22 mouse cellular contexts compared by ENCODE assay signal in the genomic region with DNA sequence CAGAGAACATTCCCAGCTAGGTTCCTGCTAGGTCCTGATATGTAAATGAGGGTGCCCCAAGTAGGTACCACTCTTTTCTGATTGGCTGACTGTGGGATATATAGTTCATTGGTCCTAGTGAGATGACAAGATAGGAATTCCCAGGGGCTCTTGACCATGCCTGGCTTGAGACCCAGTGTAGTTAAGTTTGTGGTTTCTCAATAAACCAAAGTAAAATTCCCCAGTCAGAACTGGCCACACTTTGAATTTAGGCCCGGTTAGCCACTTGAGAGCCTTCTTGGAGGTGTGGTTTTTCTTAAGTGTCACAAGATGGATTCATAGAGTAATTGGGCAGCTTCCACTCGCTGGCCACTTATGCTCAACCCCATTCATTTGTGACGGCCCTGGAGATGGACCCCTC. TPM values are rescaled to one million over a fixed set of nuclear protein-coding genes. Genes with fewer than 3 reads are reported as not detected.
A peak's percentile ranks its signal among the peaks of the same experiment; 100 is the strongest.
DNase-seq lines count a peak whose midpoint lies in the region; ATAC-seq lines count a peak whose summit lies in the region.
"Had no signal": no experiment of that assay in that cellular context is flagged by ENCODE, and none has a peak within 500 bp of the region (broad histone marks: within the 10 kb centered on the region; RNA-seq: fewer than 3 reads in every experiment).

No protein-coding gene starts in this region.

- peak; percentile 24; the same call in 1 of the 2 replicates for ATAC-seq in embryonic facial prominence, embryonic 12.5 days (ENCODE audit: insufficient number of reproducible peaks, insufficient read depth, low FRiP score, low TSS enrichment)
- no peak for ATAC-seq in inflammation-experienced regulatory T-cells, adult 6 months
- ATAC-seq: intestine, postnatal 0 days had no signal

- no peaks in the 10 kb centered on the region for H3K9me3 ChIP-seq in embryonic facial prominence, embryonic 12.5 days
- H3K9me3 ChIP-seq in embryonic facial prominence, embryonic 10.5 days, result no peaks in the 10 kb centered on the region
- H3K9me3 ChIP-seq: embryonic facial prominence, embryonic 13.5 days; hindbrain, embryonic 10.5 days; hindbrain, embryonic 15.5 days had no signal

- H3K27me3 ChIP-seq in embryonic facial prominence, embryonic 12.5 days, result no peaks in the 10 kb centered on the region
- H3K27me3 ChIP-seq in embryonic facial prominence, embryonic 10.5 days (replicated peaks; ENCODE audit: low read depth, poor library complexity, severe bottlenecking), result no peaks in the 10 kb centered on the region
- H3K27me3 ChIP-seq: embryonic facial prominence, embryonic 13.5 days; hindbrain, embryonic 15.5 days had no signal

- H3K4me3 ChIP-seq in embryonic facial prominence, embryonic 12.5 days, result no peak overlapping the region
- H3K4me3 ChIP-seq in embryonic facial prominence, embryonic 10.5 days, result no peak overlapping the region
- H3K4me3 ChIP-seq: embryonic facial prominence, embryonic 13.5 days; hindbrain, embryonic 10.5 days; hindbrain, embryonic 15.5 days had no signal

- 71% methylated on average over 3 of the region's 3 CpGs for WGBS in embryonic facial prominence, embryonic 12.5 days
- 86% methylated on average over 3 of the region's 3 CpGs for WGBS in embryonic facial prominence, embryonic 10.5 days

- H3K4me1 ChIP-seq in embryonic facial prominence, embryonic 12.5 days, result peaks cover 15% of the 10 kb centered on the region
- peaks cover 7% of the 10 kb centered on the region for H3K4me1 ChIP-seq in embryonic facial prominence, embryonic 10.5 days
- H3K4me1 ChIP-seq: hindbrain, embryonic 10.5 days; hindbrain, embryonic 15.5 days had no signal

- intact Hi-C loops in heart, postnatal 36 days (cut with DNase I), result loop anchor here (1.0 to 5.0 kb wide), 3 partner anchors 315 to 935 kb away; no protein-coding TSS in a partner anchor

- H3K36me3 ChIP-seq in embryonic facial prominence, embryonic 12.5 days, result no peaks in the 10 kb centered on the region
- H3K36me3 ChIP-seq in embryonic facial prominence, embryonic 10.5 days (replicated peaks), result no peaks in the 10 kb centered on the region
- H3K36me3 ChIP-seq: embryonic facial prominence, embryonic 13.5 days; hindbrain, embryonic 10.5 days; hindbrain, embryonic 15.5 days had no signal

- no peak overlapping the region for H3K4me2 ChIP-seq in embryonic facial prominence, embryonic 12.5 days (replicated peaks)
- H3K4me2 ChIP-seq: embryonic facial prominence, embryonic 13.5 days; hindbrain, embryonic 15.5 days had no signal

- no peak overlapping the region for H3K9ac ChIP-seq in embryonic facial prominence, embryonic 12.5 days
- H3K9ac ChIP-seq: embryonic facial prominence, embryonic 13.5 days; forebrain, postnatal 0 days; hindbrain, embryonic 15.5 days had no signal

- DNase-seq in embryonic facial prominence, embryonic 10.5 days (ENCODE audit: low spot score), result no peak
- DNase-seq in heart, adult 11 months, result peak; percentile 76
- no peak for DNase-seq in heart, postnatal 36 days
- DNase-seq in 3134 (ENCODE audit: extremely low read depth, insufficient read length, low spot score) (peak; percentile 41), adipocyte (ENCODE audit: low spot score) (peak; percentile 51)
- DNase-seq in adrenal gland, adult 18-20 months (ENCODE audit: low spot score in 2 of 2), result no peak
- DNase-seq: adrenal gland, adult 2 months; adrenal gland, postnatal 25 days; cerebellum, adult 18-20 months; gastrocnemius, postnatal 25 days had no signal

- H3K27ac ChIP-seq in embryonic facial prominence, embryonic 12.5 days, result no peak overlapping the region
- H3K27ac ChIP-seq in embryonic facial prominence, embryonic 10.5 days (replicated peaks), result no peak overlapping the region
- H3K27ac ChIP-seq: embryonic facial prominence, embryonic 13.5 days; hindbrain, embryonic 10.5 days; hindbrain, embryonic 15.5 days had no signal

RNA-seq across cellular contexts. Expression of gene Supt20, which starts 20.5 kb away (rescaled TPM):
- 139 and 142 TPM in 2 replicates for polyA plus RNA-seq in embryonic facial prominence, embryonic 12.5 days (2016; fragmentation: Nextera tagmentation; extraction: Ambion mirVana)
- 114 and 115 TPM in 2 replicates for polyA plus RNA-seq in embryonic facial prominence, embryonic 10.5 days (2016; fragmentation: Nextera tagmentation; extraction: Ambion mirVana)
- total RNA-seq in heart, postnatal 36 days (2021), result 10 to 100 TPM; 19.9 to 20.6 TPM
- 100 to 1,000 TPM; 167 to 260 (median 233) TPM for polyA plus RNA-seq in inflammation-experienced regulatory T-cells, adult 6 months (2017; shearing (Covaris generic))
- 10 to 100 TPM; 35.6 to 37.4 TPM for total RNA-seq in adrenal gland, adult 18-20 months (2021)

RNA-seq across cellular contexts. Expression of gene Gm21958, which starts 42.0 kb away (rescaled TPM):
- 1.5 and 2.1 TPM in 2 replicates for polyA plus RNA-seq in embryonic facial prominence, embryonic 12.5 days (2016; fragmentation: Nextera tagmentation; extraction: Ambion mirVana)
- 0.28 TPM in 1 of 2 replicates, not detected in the other for polyA plus RNA-seq in embryonic facial prominence, embryonic 10.5 days (2016; fragmentation: Nextera tagmentation; extraction: Ambion mirVana)
- not detected for total RNA-seq in heart, postnatal 36 days (2021)
- polyA plus RNA-seq in inflammation-experienced regulatory T-cells, adult 6 months (2017; shearing (Covaris generic)), result 1 to 10 TPM in 2 of 3 experiments, not detected in 1; 1.1 TPM
- total RNA-seq in adrenal gland, adult 18-20 months (2021), result not detected
- total RNA-seq: adrenal gland, adult 2 months; adrenal gland, postnatal 25 days; ES-E14; forebrain, postnatal 0 days; gastrocnemius, adult 18-20 months; gastrocnemius, postnatal 25 days; granulocyte monocyte progenitor cell, adult 5-6 weeks; heart, postnatal 10 days had no signal
- polyA plus RNA-seq: adrenal gland, adult 2 months; embryonic facial prominence, embryonic 13.5 days; intestine, postnatal 0 days; kidney, embryonic 16.5 days had no signal

Comparison
In these comparisons a context has a peak if more than half of its experiments do, and no peak if none do; other contexts are left out.
1. DNase-seq: peak in heart, adult 11 months (single experiment), 3134 (single experiment) and adipocyte (single experiment); none in embryonic facial prominence, embryonic 10.5 days (single experiment), heart, postnatal 36 days (0 of 2) and adrenal gland, adult 18-20 months (0 of 2).